Mouse (Mus musculus): Measurements from ENCODE around the gene Rhpn2.

Rhpn2 gene

DNA sequence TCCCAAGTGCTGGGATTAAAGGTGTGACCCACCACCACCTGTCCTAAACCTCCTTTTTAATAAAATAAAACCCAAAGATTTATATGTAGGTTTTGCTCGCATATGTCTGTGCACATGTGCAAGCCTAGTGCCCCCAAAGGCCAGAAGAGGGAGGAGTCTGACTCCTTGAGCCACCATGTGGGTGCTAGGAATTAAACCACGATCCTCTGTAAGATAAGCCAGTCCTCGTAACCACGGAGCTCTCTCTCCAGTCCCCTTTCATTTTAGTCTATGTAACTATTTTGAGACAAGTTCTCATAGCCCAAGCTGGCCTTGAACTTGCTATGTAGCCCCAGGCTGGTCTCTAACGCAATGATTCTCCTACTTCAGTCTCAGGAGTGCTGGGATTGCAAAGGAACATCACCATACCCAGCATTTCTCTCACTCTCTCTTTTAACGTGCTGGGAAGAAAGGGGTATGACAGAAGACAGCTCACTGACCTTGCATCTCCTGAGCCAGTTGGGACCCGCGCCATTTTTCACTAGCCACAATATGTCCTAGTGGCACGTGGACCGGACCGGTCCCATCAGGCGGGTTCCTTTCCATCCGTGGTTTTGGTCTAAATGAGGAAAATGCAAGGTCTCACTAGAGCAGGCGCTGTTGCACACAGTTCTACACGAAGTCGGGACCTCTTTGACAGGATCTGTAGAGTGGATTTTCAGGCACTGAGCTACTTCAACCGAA lies 61.9 kb downstream of the Rhpn2 start:
- peak; percentile 28 for DNase-seq

DNA sequence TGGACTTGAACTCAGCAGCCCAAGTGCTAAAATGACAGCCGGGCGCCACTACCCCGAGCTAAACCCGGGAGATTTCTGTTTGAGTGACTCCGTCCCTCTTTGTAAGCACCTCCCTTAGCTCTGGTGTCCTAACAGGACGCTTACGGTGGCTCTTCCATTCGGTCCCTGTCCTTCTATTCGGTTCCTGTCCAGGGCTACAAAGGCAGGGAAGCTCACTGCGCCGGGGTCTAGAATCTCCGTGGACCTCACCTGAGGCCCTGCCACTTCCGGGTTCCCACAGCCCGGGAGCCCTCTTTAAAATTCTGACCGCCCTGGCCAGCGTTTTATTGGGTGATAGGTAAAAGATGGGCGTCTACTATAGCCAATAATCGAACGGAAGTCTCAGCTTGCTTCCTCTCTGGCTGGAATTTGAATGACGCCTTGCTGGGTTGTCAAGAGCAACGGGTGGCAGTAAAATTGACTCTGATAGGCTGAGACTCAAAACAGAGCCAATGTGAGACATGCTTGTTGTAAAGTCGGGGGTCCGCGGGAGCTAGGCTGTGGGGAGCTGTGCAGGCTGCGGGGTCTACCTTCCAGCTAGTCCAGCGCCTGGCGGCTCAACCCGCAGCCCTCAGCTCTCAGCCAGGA lies 62.7 kb downstream of the Rhpn2 start, which contains the start of the genes Faap24 and Cep89:
Gene Faap24, minus strand, starts transcription at position 295 of the 627 bp plus-strand sequence.
Gene Cep89, plus strand, starts transcription at position 494 of the 627 bp plus-strand sequence.
- DNase-seq = peak; percentile 86

- DNase-seq = no peak
Observed at GRCm38 (mm10) chr7:35401169-35401568, 67.2 kb downstream of the Rhpn2 start.

GRCm38 (mm10) chr7:35415226-35415625 lies 81.3 kb downstream of the Rhpn2 start:
- DNase-seq = peak; percentile 81

DNA sequence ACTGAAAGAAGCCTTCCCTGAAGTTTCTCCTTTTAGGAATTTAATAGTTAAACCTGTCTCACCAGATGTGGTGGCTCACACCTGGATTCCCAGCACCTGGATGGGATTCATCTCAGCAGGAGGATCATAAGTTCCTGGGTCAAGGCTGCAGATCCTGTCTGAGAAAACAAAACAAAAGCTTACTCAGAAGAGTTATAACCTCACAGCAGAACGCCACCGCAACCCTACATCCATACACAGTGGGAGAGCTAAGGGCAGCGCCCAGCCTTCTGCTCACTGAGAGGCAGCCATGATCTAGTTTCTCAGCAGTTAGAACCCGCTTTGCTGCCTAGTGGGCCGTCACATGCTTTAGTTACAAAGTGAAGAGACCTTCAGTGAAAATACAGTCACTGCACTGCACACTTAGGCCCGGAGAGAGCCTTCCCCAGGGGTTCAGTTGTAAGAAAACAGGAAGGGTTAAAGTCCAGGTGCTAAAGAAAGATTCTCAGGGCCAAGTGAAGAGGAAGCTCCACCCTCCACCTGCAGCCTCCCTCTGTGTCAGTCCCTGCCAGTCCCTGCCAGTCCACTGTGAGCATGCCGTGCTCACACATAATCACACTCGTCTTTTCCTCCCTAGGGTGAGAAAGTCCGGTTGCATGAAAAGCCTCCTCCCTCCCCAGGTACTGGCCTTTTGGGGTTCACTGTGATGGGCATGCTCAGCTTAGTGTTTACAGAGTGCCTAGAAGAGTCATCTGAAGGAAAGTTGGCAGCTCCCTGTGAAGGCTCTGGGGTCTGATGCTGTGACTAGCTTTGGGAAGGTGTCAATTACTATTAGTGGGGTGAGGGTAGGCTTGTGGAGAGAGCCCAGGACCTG lies 82.1 kb downstream of the Rhpn2 start:
- DNase-seq = peak; percentile 44

- peak; percentile 52 for DNase-seq
Observed at GRCm38 (mm10) chr7:35416654-35416948, 82.6 kb downstream of the Rhpn2 start.

DNA sequence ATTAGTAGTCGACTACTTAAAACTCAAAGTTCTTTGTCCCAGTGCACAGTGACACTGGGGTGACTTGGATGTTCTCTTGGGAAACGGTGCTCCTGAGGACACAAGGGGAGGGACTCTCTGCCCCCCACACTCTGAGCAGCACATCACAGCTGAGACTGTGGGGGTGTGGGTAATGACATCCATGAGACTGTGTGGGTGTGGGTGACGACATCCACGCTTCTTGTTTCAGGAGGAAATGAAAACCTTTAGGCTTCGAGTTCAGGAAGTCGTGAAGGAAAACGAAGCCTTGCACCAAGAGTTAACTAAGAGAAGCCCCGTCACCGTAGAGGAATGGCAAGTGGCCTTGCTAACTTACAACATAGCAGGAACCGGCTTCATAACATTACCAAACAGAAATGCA lies 89.1 kb downstream of the Rhpn2 start:
- no peak for DNase-seq

DNA sequence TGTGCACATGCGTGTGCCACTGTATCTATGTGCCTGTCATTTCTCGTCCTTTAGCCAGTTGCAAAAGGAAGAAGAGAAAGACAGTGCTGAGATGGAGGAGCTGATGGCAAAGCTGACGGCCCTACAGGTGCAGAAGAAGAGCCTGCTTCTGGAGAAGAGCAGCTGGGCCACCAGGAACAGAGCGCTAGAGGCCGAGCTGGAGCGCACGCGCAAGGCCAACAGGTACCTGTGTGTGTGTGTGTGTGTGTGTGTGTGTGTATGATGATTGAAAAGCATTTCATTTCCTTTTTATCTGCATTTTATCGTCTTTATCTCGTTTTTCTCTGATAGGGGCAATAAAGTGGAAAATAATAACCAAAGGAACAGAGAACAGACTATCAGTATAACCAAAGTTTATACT lies 94.2 kb downstream of the Rhpn2 start:
- DNase-seq = no peak

DNA sequence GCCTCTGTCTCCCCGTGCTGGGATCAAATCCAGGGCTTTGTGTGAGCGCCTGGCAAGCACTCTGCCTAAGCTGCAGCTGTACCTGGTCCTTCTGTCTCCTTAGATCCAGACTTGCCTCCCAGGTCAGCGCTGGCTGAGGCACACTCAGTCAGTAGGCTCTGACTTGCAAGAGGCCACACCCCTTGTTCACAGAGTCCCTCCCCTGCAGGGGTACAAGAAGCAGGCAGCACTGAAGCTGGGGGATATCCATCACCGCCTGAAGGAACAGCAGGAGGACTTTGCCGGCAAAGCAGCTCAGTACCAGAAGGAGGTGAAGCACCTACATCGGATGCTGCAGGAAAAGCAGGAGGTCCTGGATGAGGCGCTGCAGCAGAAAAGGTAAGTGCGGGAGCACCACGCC lies 101.3 kb downstream of the Rhpn2 start:
- no peak for DNase-seq
